Mouse (Mus musculus): ENCODE results near the gene Sbno2.

DNA sequence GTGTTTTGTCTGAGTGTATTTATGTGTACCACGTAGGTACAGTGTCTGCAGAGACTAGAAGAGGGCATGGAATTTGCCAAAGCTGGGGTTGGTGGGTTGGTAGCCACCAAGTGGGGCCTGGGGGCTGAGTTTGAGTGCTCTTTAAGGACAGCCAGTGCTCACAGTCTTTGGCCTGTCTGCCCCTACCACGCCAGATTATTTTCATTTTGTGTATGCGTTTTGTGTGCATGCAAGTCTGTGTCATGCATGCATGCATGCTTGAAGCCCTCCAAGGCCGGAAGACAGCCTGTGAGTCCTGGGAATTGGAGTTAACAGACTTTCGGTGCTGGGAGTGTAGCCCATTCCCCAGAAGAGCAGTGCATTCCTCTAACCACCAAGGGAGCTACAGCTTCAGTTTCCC is 50.0 kb downstream of the Sbno2 start:
- TF ChIP-seq CTCF (IDR thresholded peaks at IDR 0.05; ENCODE audit: borderline replicate concordance, control insufficient read depth, extremely low read depth, insufficient read depth, low read length, poor library complexity) (no peak), POLR2A (IDR thresholded peaks at IDR 0.05; ENCODE audit: control insufficient read depth, extremely low read depth, insufficient read depth, low read length, poor library complexity) (no peak)
